Mouse (Mus musculus): ENCODE data around the gene Plekha6.

The Plekha6 gene

DNA sequence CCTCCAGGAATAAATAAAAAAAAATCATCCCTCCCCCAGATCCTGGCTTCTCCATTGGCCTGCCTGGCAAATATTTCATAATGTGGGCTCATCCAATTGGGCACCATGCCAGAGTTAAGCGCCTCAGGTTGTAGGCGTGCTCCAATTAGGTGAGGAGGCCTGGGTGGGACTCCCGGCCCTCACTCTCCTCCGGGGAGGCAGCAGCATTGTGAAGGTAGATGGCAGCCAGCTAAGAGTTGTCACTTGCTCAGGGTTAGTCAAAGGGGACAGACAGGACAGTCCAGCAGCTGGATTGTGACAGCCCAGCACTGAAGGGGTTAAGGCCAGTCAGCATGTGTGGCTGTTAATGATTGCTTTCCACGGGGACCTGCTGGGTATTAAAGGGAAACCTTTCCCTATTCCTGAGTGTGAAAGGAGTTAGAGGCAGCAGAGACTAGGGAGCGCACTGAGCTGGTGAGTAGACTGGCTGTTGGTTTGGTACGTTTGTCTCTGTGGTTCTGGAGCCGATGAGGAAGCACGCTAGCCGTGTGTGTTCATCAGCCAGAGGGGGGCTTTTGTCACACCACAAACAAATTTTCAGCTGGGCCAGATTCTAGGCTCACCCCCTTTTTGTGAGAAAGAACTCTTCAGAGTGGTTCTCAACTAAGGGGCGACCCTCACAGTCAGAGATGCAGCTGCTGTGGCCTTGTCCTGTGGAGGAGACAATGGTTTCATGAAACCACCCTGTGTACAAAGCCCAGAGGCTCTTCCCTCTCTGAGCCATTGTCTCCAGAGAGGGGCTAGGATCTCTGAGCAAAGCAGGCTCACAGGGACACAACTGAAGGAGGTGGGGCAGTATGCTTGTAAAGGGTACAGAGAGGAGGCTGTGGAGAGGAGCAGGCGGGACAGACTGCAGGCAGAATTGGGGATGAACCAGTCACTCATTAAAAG lies 81.9 kb downstream of the Plekha6 start:
- DNase-seq (ENCODE audit: low read depth) = no peak

- DNase-seq (ENCODE audit: low read depth) = no peak
These were observed 83.2 kb downstream of the Plekha6 start for GRCm38 (mm10) chr1:133247189-133247588.

DNA sequence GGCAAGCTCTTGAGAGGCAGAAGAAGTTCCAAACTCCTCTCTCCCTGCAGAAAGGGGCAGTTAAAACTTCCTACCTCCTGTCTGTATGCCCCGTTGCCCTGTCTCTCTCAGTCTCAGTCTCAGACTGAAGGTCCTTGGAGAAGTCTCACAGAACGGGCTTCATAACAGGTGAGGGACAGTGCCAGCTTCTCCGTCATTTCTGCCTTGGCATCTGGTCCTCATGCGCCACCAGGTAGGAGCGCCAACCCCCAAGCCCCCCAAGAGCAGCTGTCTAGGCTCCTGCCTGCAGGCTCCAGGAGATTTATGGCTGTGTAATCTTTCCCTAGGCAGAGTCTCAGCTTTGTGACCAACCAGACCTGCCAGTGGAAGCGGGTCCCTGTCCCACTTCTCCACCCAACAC lies 86.8 kb downstream of the Plekha6 start:
- DNase-seq (ENCODE audit: low read depth) = no peak

DNA sequence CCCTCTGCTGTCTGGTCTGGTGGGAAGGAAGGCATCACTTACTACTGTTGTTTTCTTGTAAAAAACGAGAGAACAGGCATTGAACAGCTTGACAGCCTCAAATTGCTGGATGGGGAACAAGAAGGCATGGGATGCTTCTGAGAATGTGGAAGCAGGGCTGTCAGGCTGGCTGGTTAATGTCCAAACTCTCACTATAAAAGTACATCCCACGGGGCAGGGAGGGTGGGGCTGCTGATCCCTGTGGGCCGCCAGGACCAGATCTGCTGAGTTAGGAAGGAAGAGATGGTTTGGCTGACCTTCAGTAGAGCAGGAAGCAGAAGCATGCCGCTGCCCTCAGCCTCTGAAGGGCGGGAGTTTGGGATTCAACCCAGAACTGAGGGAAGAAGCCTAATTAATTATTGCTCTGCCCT lies 87.6 kb downstream of the Plekha6 start:
- DNase-seq (ENCODE audit: low read depth) = no peak

DNA sequence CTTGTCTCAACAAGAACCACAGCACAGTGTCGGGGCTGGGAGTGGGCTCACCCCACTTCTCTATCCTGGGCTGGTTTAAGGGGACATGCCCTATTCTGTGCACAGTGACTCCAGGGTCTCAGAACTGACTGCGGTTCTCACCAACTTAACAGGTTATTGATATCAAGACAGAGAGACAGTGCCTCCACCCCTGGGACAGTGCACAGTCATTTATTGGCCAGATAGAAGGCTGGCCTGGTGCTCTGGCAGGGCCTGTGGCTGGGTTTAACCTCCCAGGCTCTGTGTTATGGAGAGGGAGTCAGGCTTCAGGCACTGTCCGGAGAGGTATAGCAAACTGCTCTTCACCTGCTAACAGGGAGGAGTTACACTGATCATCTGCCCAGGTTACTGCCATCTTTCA lies 88.2 kb downstream of the Plekha6 start:
- DNase-seq (ENCODE audit: low read depth) = no peak

- DNase-seq (ENCODE audit: low read depth) = no peak
These were observed 89.0 kb downstream of the Plekha6 start for GRCm38 (mm10) chr1:133252801-133253531.

GRCm38 (mm10) chr1:133253532-133253866 lies 89.5 kb downstream of the Plekha6 start:
- DNase-seq (ENCODE audit: low read depth) = no peak

- no peak for DNase-seq (ENCODE audit: low read depth)
These were observed 90.2 kb downstream of the Plekha6 start for GRCm38 (mm10) chr1:133254226-133254625.

- DNase-seq (ENCODE audit: low read depth) = no peak
These were observed 91.1 kb downstream of the Plekha6 start for GRCm38 (mm10) chr1:133254856-133255764.

DNA sequence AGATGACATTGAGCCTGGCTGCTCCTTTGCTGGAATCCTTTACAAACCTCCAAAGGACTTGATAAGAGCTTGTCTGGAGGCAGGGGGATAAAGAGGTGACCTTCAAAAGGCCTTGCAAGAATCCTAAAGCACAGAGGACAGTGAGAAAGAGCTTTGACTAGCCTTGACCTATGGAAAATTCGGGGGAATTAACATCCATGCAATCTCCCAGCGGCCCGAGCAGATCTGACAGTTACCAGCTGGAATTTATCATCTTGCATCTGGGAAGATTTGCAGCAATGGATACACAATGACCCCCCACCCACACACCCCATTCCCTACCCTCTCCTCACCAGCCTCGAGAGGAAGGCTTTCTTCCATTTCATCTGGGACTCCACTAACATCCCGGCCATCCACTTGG lies 91.8 kb downstream of the Plekha6 start:
- no peak for DNase-seq (ENCODE audit: low read depth)

DNA sequence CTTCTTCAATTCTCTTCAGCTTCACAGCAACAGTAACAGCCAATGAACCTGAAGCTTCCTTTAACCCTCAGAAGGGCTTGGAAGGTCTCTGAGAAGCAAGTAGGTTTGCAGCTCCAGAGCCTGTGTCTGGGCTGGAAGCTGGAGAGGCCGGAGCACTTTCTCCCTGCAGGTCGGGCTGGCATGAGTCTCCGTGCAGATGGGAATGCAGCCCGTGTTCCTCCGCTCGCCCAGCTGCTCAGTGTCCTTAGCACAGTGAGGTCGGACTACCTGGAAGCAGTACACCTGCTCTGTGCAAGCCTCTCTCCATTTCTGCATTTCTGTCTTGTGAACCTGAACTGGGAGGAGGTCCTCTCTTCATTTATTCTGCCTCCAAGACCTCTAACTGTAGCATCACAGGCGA lies 92.3 kb downstream of the Plekha6 start:
- no peak for DNase-seq (ENCODE audit: low read depth)

DNA sequence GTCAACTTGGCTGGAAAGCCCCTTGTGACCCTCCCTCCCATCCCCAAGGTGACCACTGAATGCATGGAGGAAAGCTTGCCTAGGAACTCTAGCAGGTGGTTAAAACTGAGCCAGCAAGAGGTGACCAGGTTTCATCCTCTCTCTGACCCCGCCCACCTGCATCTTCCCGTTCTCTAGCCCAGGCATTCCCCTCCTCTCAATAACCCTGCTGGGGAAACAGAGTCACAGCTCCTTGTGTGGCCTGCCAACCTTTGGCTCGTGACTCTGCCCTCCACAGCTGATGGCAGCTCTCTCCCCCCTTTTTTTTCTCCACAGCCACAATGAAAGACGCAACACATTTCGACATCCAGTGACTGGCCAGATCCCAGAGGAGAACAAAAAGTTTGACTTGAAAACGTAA lies 94.7 kb downstream of the Plekha6 start:
- DNase-seq (ENCODE audit: low read depth) = no peak

DNA sequence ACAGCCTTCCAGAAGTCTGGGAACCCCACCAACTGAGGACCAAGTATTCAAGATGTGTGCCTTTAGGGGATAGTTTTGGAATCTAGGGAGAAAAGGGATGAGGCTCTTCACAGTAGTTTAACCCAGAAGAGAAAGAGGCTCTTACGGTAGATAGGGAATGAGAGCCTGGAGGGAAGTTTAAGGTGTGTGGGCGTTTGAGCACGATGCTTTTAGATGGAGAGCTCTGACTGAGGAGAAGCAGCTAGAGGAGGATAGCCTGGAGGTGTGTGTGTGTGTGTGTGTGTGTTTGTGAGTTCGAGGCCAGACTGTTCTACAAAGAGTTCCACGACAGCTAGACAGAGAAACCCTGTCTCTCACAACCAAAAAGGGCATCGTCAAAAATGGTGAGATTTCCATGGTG lies 98.6 kb downstream of the Plekha6 start:
- no peak for DNase-seq (ENCODE audit: low read depth)

- DNase-seq (ENCODE audit: low read depth) = no peak
These were observed 99.1 kb downstream of the Plekha6 start for GRCm38 (mm10) chr1:133263134-133263533.

DNA sequence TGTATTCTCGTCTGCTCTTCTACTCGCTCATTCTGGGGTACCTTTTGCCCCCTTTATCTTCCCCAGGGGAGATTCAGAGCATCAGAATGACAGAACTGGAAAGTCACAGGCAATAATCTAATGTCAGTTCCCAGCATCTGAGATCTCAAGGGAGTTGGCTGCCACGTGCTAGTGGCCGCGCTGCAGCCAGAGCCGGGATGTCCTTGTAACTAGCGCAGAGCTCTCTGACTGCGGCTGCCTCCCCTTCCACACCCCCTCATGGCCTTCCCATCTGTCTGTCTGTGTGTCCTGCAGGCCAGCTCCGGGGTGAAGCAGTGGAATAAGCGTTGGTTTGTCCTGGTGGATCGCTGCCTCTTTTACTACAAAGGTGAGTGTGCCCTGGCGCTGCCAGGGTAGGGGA lies 100.4 kb downstream of the Plekha6 start:
- no peak for DNase-seq (ENCODE audit: low read depth)

GRCm38 (mm10) chr1:133265114-133265766 lies 101.2 kb downstream of the Plekha6 start:
- DNase-seq (ENCODE audit: low read depth) = peak; percentile 8

- no peak for DNase-seq (ENCODE audit: low read depth)
These were observed 103.1 kb downstream of the Plekha6 start for GRCm38 (mm10) chr1:133267094-133267493.

DNA sequence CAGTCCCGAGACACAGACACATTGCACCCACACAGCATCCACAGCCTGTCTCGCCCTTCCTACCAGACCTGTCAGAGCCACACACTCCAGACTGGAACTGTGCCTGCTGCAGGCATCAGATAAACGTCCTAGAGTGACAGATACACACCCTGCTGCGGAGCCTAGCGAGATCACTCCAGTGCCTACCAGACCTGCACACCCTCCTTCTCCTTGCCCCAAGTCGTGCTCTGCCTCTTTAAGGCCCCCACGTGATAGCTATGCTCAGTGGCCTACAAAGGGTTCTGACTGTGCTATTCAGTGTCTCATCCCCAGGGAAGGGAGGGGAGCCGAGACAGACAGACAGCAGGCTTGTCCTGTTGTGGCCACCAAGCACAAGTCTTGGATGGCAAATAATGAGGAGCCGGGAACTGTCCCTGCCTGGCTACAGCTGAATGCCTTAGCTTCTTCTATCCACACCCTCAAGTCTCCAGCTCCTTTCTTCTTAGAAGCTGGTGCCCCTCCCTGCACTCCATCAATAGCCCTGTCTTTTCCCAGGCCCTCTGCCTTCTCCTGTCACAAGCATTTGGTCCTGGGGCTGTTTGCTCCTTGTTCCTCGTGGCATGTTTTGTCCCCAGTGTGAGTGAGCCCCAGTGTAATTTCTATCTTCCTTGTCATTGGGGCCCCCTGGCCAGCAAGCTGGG lies 103.9 kb downstream of the Plekha6 start:
- DNase-seq (ENCODE audit: low read depth) = no peak

DNA sequence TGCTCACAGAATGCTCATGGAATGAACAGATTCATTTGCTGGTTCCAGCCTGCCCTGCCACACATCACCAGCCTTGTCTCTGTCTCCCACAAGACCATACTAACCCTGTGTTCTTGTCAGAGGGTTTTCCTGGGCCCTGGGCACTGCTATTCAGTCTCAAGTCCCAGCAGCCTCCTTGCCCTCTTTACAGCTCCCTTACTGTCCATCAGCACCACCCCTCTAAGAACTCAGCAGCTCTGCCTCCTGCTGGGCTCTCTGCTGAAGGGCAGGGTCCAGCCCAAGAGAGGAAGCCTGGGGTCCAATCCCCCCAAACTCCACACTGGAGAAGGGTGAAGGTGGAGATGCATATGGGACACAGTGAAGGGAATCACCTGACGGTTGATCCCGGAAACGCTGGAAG lies 104.5 kb downstream of the Plekha6 start:
- no peak for DNase-seq (ENCODE audit: low read depth)

- no peak for DNase-seq (ENCODE audit: low read depth)
These were observed 106.3 kb downstream of the Plekha6 start for GRCm38 (mm10) chr1:133270336-133270735.

DNA sequence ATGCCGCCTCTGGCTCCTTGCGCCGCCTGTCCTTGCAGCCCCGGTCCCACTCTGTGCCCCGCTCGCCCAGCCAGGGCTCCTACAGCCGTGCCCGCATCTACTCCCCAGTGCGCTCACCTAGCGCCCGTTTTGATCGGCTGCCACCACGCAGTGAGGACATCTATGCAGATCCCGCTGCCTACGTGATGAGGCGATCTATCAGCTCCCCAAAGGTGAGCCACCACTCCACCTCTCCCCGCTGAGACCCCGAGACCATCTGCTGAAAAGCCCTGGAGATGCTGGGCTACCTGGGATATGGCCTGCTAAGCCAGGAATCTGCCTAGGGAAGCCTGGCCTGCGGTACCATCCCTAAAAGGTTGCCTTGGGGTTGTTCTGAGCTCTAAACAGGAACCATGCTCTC lies 110.2 kb downstream of the Plekha6 start:
- no peak for DNase-seq (ENCODE audit: low read depth)
